Mouse (Mus musculus) ovary, adult 18-20 months (tissue): ENCODE data around the gene Fat3.

Source experiments
- DNase-seq: peaks from one replicate; pipeline ENCODE4 v3.0.0; 2022; ENCODE audit warnings: low spot score, mixed read lengths

The Fat3 gene

GRCm38 (mm10) chr9:16437805-16438204, 63.3 kb downstream of the Fat3 start:
- no peak for DNase-seq

- DNase-seq, result no peak
Measured at GRCm38 (mm10) chr9:16428589-16428988, 72.5 kb downstream of the Fat3 start.

- no peak for DNase-seq
Measured at GRCm38 (mm10) chr9:16422707-16423106, 78.4 kb downstream of the Fat3 start.

GRCm38 (mm10) chr9:16402815-16403214, 98.3 kb downstream of the Fat3 start:
- DNase-seq, result no peak

- DNase-seq, result no peak
Measured at GRCm38 (mm10) chr9:16398734-16399686, 102.1 kb downstream of the Fat3 start.

GRCm38 (mm10) chr9:16389141-16389540, 111.9 kb downstream of the Fat3 start:
- DNase-seq, result no peak

GRCm38 (mm10) chr9:16387527-16387926, 113.6 kb downstream of the Fat3 start:
- no peak for DNase-seq

GRCm38 (mm10) chr9:16363713-16364112, 137.4 kb downstream of the Fat3 start:
- DNase-seq, result no peak

- DNase-seq, result no peak
Measured at GRCm38 (mm10) chr9:16361811-16362210, 139.3 kb downstream of the Fat3 start.

GRCm38 (mm10) chr9:16356636-16357035, 144.4 kb downstream of the Fat3 start:
- no peak for DNase-seq

GRCm38 (mm10) chr9:16354906-16355305, 146.2 kb downstream of the Fat3 start:
- no peak for DNase-seq

- DNase-seq, result no peak
Measured at GRCm38 (mm10) chr9:16353049-16353724, 147.9 kb downstream of the Fat3 start.

GRCm38 (mm10) chr9:16352486-16353048, 148.5 kb downstream of the Fat3 start:
- no peak for DNase-seq

- DNase-seq, result no peak
Measured at GRCm38 (mm10) chr9:16344902-16345855, 155.9 kb downstream of the Fat3 start.

- no peak for DNase-seq
Measured at GRCm38 (mm10) chr9:16343191-16343590, 157.9 kb downstream of the Fat3 start.

GRCm38 (mm10) chr9:16342577-16342976, 158.5 kb downstream of the Fat3 start:
- DNase-seq, result no peak

GRCm38 (mm10) chr9:16330290-16330984, 170.6 kb downstream of the Fat3 start:
- DNase-seq, result no peak

GRCm38 (mm10) chr9:16318957-16319356, 182.1 kb downstream of the Fat3 start:
- no peak for DNase-seq

GRCm38 (mm10) chr9:16312599-16313197, 188.4 kb downstream of the Fat3 start:
- DNase-seq, result no peak
